Mouse (Mus musculus): ENCODE data around the gene Cacng6. TPM values are rescaled to one million over a fixed set of nuclear protein-coding genes. Genes with fewer than 3 reads are reported as not detected.

Gene Cacng6
- polyA plus RNA-seq (2015; fragmentation: Nextera tagmentation; extraction: Ambion mirVana): 0.19 and 3.0 TPM in 2 replicates

DNA sequence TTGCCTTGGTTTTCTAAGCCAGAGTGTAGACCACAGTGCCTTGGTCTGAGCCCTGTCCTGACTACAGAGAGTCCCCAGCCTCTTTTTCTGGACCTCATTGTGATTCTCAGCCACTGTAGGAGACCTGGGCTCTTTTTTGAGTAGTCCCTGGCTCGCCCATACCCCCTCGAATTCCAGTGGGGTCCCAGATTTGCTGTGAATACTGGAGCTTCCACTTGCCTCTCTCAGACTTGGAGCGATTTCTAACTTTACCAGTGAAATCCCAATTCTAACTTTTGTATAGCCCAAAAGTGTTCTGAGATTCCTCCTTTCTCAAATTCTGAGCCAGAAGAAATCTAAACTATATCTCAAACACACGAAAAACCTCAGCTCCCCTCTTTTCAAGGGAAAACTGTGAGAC is at the start of gene Cacng6:
Gene Cacng6 (plus strand): TSS at position 301 of the 400 bp plus-strand sequence.
- Histone ChIP-seq H3K27me3 (ENCODE audit: control insufficient read depth, insufficient read depth, low read length) (peaks cover 31% of the 10 kb centered on the region), H3K9me3 (replicated peaks; ENCODE audit: control insufficient read depth, low read length) (no peaks in the 10 kb centered on the region), H3K36me3 (ENCODE audit: control insufficient read depth, insufficient read depth, low read length) (no peaks in the 10 kb centered on the region), H3K27ac (ENCODE audit: low read length) (no peak within 1 kb of the TSS), H3K4me3 (replicated peaks; ENCODE audit: low read length) (peak within 1 kb of the TSS; percentile 7; the same call in 1 of the 2 replicates), H3K4me1 (ENCODE audit: control insufficient read depth, insufficient read depth, low read length) (no peaks in the 10 kb centered on the region), H3K4me2 (ENCODE audit: low read depth, low read length) (peak within 1 kb of the TSS; percentile 31; the same call in 1 of the 2 replicates), H3K9ac (ENCODE audit: low read length) (peak within 1 kb of the TSS; percentile 40)
- WGBS: 50% methylated on average over 4 of the region's 4 CpGs
- ATAC-seq (ENCODE audit: insufficient read depth, low FRiP score): no peak

- no peak for ATAC-seq (ENCODE audit: insufficient read depth, low FRiP score)
- no peak overlapping the region for H3K4me3 ChIP-seq (replicated peaks; ENCODE audit: low read length)
- WGBS: 50% methylated on average over 4 of the region's 4 CpGs
Observed at GRCm38 (mm10) chr7:3376831-3377230, 47.2 kb upstream of the Cacng6 start.

GRCm38 (mm10) chr7:3382123-3382522 is 41.9 kb upstream of the Cacng6 start:
- H3K27me3 ChIP-seq (ENCODE audit: control insufficient read depth, insufficient read depth, low read length): no peaks in the 10 kb centered on the region
- 85% methylated on average over 9 of the region's 9 CpGs for WGBS
- no peak for ATAC-seq (ENCODE audit: insufficient read depth, low FRiP score)

More at GRCm38 (mm10) chr7:3376831-3377230, 47.2 kb upstream of the Cacng6 start:
- no peaks in the 10 kb centered on the region for H3K27me3 ChIP-seq (ENCODE audit: control insufficient read depth, insufficient read depth, low read length)
- H3K4me1 ChIP-seq (ENCODE audit: control insufficient read depth, insufficient read depth, low read length): no peaks in the 10 kb centered on the region
- H3K9ac ChIP-seq (ENCODE audit: low read length): no peak overlapping the region
- no peak overlapping the region for H3K4me2 ChIP-seq (ENCODE audit: low read depth, low read length)
- no peaks in the 10 kb centered on the region for H3K9me3 ChIP-seq (replicated peaks; ENCODE audit: control insufficient read depth, low read length)
- H3K36me3 ChIP-seq (ENCODE audit: control insufficient read depth, insufficient read depth, low read length): no peaks in the 10 kb centered on the region
- H3K27ac ChIP-seq (ENCODE audit: low read length): no peak overlapping the region

GRCm38 (mm10) chr7:3384807-3385319 is 39.1 kb upstream of the Cacng6 start:
- WGBS: 85% methylated on average over 5 of the region's 5 CpGs
- H3K27ac ChIP-seq (ENCODE audit: low read length): no peak overlapping the region
- H3K4me2 ChIP-seq (ENCODE audit: low read depth, low read length): no peak overlapping the region
- no peaks in the 10 kb centered on the region for H3K36me3 ChIP-seq (ENCODE audit: control insufficient read depth, insufficient read depth, low read length)
- no peak overlapping the region for H3K9ac ChIP-seq (ENCODE audit: low read length)
- H3K4me1 ChIP-seq (ENCODE audit: control insufficient read depth, insufficient read depth, low read length): no peaks in the 10 kb centered on the region
- H3K27me3 ChIP-seq (ENCODE audit: control insufficient read depth, insufficient read depth, low read length): no peaks in the 10 kb centered on the region
- no peaks in the 10 kb centered on the region for H3K9me3 ChIP-seq (replicated peaks; ENCODE audit: control insufficient read depth, low read length)
- ATAC-seq (ENCODE audit: insufficient read depth, low FRiP score): no peak
- H3K4me3 ChIP-seq (replicated peaks; ENCODE audit: low read length): no peak overlapping the region

More at GRCm38 (mm10) chr7:3382123-3382522, 41.9 kb upstream of the Cacng6 start:
- Histone ChIP-seq H3K4me2 (ENCODE audit: low read depth, low read length) (no peak overlapping the region), H3K36me3 (ENCODE audit: control insufficient read depth, insufficient read depth, low read length) (no peaks in the 10 kb centered on the region), H3K4me3 (replicated peaks; ENCODE audit: low read length) (no peak overlapping the region), H3K9me3 (replicated peaks; ENCODE audit: control insufficient read depth, low read length) (no peaks in the 10 kb centered on the region), H3K27ac (ENCODE audit: low read length) (no peak overlapping the region), H3K9ac (ENCODE audit: low read length) (no peak overlapping the region), H3K4me1 (ENCODE audit: control insufficient read depth, insufficient read depth, low read length) (no peaks in the 10 kb centered on the region)

GRCm38 (mm10) chr7:3386036-3386730 is 37.8 kb upstream of the Cacng6 start:
- Histone ChIP-seq H3K9me3 (replicated peaks; ENCODE audit: control insufficient read depth, low read length) (no peaks in the 10 kb centered on the region), H3K9ac (ENCODE audit: low read length) (no peak overlapping the region), H3K27ac (ENCODE audit: low read length) (no peak overlapping the region), H3K4me3 (replicated peaks; ENCODE audit: low read length) (no peak overlapping the region), H3K4me1 (ENCODE audit: control insufficient read depth, insufficient read depth, low read length) (no peaks in the 10 kb centered on the region), H3K36me3 (ENCODE audit: control insufficient read depth, insufficient read depth, low read length) (no peaks in the 10 kb centered on the region), H3K4me2 (ENCODE audit: low read depth, low read length) (no peak overlapping the region), H3K27me3 (ENCODE audit: control insufficient read depth, insufficient read depth, low read length) (no peaks in the 10 kb centered on the region)
- 73% methylated on average over 6 of the region's 6 CpGs for WGBS
- ATAC-seq (ENCODE audit: insufficient read depth, low FRiP score): no peak

- no peaks in the 10 kb centered on the region for H3K27me3 ChIP-seq (ENCODE audit: control insufficient read depth, insufficient read depth, low read length)
- no peak overlapping the region for H3K27ac ChIP-seq (ENCODE audit: low read length)
- H3K4me1 ChIP-seq (ENCODE audit: control insufficient read depth, insufficient read depth, low read length): no peaks in the 10 kb centered on the region
- no peaks in the 10 kb centered on the region for H3K9me3 ChIP-seq (replicated peaks; ENCODE audit: control insufficient read depth, low read length)
- H3K9ac ChIP-seq (ENCODE audit: low read length): no peak overlapping the region
- H3K4me3 ChIP-seq (replicated peaks; ENCODE audit: low read length): no peak overlapping the region
- WGBS: 85% methylated on average over 18 of the region's 18 CpGs
- no peak overlapping the region for H3K4me2 ChIP-seq (ENCODE audit: low read depth, low read length)
- H3K36me3 ChIP-seq (ENCODE audit: control insufficient read depth, insufficient read depth, low read length): no peaks in the 10 kb centered on the region
- ATAC-seq (ENCODE audit: insufficient read depth, low FRiP score): no peak
Observed at GRCm38 (mm10) chr7:3387761-3388160, 36.2 kb upstream of the Cacng6 start.

GRCm38 (mm10) chr7:3388885-3389284 is 35.1 kb upstream of the Cacng6 start:
- Histone ChIP-seq H3K36me3 (ENCODE audit: control insufficient read depth, insufficient read depth, low read length) (no peaks in the 10 kb centered on the region), H3K4me3 (replicated peaks; ENCODE audit: low read length) (no peak overlapping the region), H3K4me1 (ENCODE audit: control insufficient read depth, insufficient read depth, low read length) (no peaks in the 10 kb centered on the region), H3K9me3 (replicated peaks; ENCODE audit: control insufficient read depth, low read length) (no peaks in the 10 kb centered on the region), H3K9ac (ENCODE audit: low read length) (no peak overlapping the region), H3K27me3 (ENCODE audit: control insufficient read depth, insufficient read depth, low read length) (no peaks in the 10 kb centered on the region), H3K4me2 (ENCODE audit: low read depth, low read length) (no peak overlapping the region), H3K27ac (ENCODE audit: low read length) (no peak overlapping the region)
- no peak for ATAC-seq (ENCODE audit: insufficient read depth, low FRiP score)
- WGBS: 47% methylated on average over 6 of the region's 6 CpGs

- peak overlapping the region; percentile 29 for H3K4me3 ChIP-seq (replicated peaks; ENCODE audit: low read length)
Observed at GRCm38 (mm10) chr7:3389444-3390412, 34.3 kb upstream of the Cacng6 start.

More at GRCm38 (mm10) chr7:3389444-3390412, 34.3 kb upstream of the Cacng6 start:
- Histone ChIP-seq H3K4me2 (ENCODE audit: low read depth, low read length) (peak overlapping the region; percentile 39), H3K27ac (ENCODE audit: low read length) (no peak overlapping the region), H3K36me3 (ENCODE audit: control insufficient read depth, insufficient read depth, low read length) (no peaks in the 10 kb centered on the region), H3K9ac (ENCODE audit: low read length) (no peak overlapping the region), H3K27me3 (ENCODE audit: control insufficient read depth, insufficient read depth, low read length) (no peaks in the 10 kb centered on the region), H3K9me3 (replicated peaks; ENCODE audit: control insufficient read depth, low read length) (no peaks in the 10 kb centered on the region), H3K4me1 (ENCODE audit: control insufficient read depth, insufficient read depth, low read length) (no peaks in the 10 kb centered on the region)
- ATAC-seq (ENCODE audit: insufficient read depth, low FRiP score): no peak
- 3% methylated on average over 17 of the region's 17 CpGs for WGBS
